Mouse (Mus musculus) kidney, adult 18-20 months (tissue): Measurements from ENCODE around the gene Agmat.

Source experiments
- DNase-seq: peaks from one replicate; pipeline ENCODE4 v3.0.0; 2021

The Agmat gene

GRCm38 (mm10) chr4:141746578-141747346, at the start of gene Agmat:
Gene Agmat (plus strand): TSS chr4:141746672.
- peak; percentile 36 for DNase-seq

DNA sequence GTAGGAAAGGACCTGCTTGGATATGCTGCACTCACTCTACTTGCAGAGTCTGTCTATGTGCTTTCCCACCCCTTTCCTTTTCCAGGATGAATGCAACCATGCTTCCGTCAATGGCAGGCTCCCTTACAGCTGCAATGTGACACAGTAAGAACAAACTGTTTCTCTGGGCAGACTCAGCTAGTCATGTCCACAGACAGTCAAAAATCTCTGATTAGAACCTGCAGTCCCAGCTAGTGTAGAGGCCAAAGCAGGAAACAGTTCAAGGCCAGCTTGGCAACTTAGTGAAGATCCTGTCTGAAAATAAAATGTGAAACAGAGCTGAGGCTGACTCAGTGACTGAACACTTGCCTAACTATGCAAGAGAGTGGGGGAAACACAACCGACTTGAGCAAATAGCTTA, 41.8 kb upstream of the Agmat start:
- no peak for DNase-seq

DNA sequence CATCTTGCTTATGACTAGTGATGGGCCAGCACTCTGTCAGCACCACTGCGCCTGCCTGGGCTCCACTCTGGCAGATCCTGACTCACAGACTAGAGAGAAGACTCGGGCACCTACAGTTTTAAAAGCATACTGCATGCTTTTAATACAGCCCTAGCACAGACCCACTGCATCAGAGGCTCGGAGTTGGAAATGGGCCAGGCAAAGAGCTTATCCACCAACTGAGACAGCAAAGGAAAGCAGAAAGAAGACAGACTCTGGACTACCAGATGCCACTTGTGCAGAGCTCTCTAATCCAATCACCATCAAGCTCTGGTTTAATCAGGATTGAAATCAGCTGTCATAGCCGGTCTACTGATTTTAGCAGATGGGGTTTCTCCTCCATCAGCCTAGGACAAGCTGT, 41.1 kb upstream of the Agmat start:
- DNase-seq: no peak

DNA sequence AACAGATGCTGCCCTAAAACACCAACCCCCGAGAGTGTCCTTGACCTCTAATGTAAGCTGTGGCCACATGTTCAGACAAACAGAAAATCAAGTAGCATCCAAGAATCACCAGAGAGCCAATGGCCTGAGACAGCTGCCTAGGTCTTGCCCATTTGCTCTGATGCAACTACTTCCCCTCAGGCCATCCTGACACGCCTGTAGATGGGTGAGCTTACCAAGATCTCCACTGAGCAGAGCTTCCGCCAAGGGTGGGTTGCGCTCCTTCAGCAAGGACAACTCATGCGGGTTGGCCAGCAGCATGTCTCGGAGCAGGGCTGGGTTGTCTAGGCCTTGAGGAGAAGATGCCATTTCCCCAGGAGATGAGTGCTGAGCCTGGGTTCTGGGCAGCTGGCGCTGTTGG, 38.5 kb upstream of the Agmat start:
- no peak for DNase-seq

DNA sequence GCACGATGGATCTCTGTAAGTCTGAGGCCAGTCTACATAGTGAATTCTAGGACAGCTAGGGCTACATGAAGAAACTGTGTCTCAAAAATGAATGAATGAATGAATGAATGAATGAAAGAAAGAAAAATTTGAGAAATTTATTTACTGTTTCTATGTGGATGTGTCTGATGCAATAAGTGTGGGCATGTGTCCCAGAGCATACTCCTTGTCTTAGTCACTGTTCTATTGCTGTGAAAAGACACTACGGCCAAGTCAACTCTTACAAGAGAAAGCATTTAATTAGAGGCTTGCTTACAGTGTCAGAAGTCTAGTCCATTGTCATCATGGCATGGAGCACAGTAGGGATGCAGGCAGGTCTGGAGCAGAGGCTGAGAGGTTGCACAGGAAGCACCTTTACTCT, 37.5 kb upstream of the Agmat start:
- no peak for DNase-seq

DNA sequence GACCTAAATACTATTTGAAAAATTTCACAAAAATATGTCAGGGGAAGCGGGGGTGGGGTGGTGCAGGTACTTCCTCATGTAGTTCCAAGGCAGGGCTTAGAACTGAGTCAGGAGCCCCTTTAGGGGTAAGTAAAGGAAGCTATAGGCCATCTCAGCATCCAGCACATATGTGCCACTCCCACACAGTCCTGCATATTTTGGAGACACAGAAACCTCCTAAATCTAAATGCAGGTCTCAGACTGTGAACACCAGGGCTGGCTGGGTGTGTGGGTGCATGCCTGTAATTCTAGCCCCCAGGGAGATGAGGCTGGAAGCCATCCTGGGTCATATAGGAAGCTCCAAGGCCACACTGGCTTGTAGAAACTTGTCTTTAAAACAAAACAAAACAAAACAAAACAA, 35.2 kb upstream of the Agmat start:
- no peak for DNase-seq

GRCm38 (mm10) chr4:141713598-141714142, 32.8 kb upstream of the Agmat start:
- DNase-seq: no peak

DNA sequence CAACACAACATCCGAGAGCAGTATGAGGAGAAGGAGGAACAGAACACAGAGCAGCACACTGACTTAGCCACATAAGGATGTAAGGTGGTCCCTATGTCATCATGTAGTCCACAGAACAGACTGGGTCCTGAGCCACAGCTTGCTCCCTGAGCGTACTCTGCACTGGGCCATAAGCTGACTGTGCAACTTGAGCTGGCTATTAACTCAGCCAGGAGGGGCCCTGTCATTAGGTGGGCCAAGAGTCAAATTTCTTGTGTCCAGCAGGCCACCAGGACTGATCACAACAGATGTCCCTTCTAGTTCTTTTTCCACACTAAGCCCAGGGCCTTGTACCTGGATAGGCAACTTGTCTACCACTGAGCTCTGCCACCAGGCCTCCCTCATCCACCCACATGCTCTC, 31.4 kb upstream of the Agmat start:
- DNase-seq: no peak

- DNase-seq: no peak
Observed at GRCm38 (mm10) chr4:141717633-141718032, 28.8 kb upstream of the Agmat start.

GRCm38 (mm10) chr4:141719304-141719703, 27.2 kb upstream of the Agmat start:
- DNase-seq: no peak

GRCm38 (mm10) chr4:141720761-141721523, 25.5 kb upstream of the Agmat start:
- no peak for DNase-seq

DNA sequence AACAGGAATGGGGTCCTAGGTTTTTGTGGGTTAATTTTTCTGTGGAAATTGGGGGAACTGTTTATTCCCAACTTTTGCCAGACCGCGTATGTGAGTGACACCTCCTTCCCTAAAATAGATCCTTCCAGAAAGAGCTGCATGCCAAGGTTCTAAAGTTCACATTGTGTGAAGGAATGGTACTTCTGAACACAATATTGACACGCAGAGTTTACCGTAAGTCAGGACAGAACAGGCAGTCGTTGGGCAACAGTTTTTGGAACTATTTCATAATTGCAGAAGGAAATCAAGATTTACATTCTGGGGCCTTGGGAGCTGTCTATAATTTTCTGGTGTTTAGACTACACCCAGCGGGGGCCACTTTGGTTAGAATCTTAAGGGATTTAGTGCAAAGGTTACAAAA, 24.5 kb upstream of the Agmat start:
- DNase-seq: no peak

DNA sequence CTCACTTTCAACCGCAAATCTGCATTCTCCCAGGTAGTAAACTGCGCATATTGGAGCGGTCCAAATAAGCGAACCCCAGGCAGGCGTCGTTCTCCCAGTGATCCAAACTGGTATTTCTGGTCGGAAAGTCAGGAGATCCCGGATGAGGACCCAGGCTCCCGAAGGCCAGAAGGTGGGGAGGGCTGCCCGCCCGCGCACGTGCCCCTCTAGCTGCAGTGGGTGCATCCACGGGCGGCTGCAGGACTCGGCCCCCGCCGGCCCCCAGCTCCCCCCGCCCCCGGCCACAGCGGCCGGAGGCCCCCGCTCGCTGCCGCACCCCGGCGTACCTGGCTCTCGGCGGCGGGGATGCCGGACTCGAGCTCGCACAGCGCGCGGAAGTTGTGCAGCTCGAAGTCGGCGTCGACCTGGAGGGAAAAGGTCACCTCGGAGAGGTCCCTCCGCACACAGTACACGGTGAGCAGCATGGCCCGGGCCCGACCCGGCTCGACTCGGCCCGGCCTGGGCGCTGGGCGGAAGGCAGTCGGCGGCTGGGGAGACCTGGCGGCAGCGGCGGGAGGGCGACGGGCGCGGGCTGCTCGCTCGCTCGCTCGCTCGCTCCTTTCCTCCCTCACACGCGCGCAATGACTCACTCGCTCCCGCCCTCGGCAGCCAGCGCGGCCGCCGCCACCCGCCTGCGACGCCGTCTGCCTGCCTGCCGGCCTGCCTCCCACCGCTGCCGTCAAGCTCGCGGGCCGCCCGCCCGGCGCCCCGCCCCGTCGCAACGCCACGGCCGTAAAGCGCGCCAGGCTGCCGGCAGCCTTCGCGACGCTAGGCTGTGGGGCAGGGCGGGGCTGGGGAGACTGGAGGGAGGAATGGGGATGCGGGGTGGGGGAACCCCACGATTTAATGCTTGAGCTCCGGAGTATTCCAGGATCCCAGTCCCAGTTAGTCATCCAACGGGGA, 23.5 kb upstream of the Agmat start, which contains the start of gene Ddi2:
Gene Ddi2, minus strand, starts transcription at position 689 of the 942 bp plus-strand sequence.
- DNase-seq: peak; percentile 92

DNA sequence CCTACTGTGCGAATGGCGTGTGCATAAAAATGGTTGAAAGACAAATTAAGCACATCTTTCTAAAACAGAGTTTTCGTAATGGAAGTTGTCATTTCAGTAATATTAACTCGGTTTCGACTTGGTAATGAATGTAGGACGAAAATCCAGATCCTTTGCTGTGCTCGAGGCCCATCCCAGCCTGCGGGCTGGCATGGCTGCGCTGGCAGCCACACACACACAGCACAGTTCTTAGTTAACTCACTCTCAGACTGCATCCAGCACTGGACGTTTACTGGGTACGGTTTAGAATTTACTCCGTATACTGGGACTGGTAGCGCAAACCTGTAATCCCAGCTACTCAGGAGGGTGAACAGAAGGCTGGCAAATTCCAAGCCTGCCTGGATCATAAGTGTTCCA, 22.8 kb upstream of the Agmat start:
- no peak for DNase-seq

GRCm38 (mm10) chr4:141724594-141724993, 21.9 kb upstream of the Agmat start:
- no peak for DNase-seq

DNA sequence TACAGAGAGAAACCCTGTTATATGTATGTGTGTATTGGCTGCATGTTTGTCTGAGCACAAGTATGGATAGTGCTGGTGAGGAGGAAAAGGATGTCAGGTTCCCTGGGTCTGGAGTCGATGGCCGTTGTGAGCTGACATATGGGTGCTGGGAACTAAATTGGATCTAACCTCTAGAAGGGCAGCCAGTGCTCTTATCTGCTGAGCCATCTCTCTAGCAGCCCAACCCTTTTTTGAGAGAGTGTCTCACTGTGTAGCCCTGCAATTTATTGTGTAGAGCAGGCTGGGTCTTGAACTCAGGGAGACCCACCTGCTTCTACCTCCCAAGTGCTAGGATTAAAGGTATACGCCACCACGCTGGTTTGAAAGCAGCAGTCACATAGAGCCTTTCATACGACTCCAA, 21.2 kb upstream of the Agmat start:
- DNase-seq: no peak

DNA sequence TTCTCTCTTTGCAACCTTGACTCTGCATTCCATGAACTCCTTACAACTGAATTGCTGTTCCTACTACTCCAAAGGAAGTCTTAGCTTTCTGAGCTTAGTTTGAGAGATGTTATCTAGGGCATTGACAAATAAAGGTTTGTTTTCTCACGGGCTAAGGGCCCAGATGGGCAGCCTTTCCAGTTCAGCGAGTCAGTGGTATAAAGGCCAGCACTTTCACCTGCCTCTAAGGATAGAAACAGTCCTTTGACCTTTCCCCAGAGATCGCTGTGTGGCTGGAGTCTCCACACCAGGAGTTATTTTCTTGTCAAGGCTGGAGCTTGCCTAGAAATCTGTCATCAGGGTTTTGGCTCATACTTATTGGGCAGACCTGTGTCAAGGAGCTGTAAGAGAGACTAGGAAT, 20.7 kb upstream of the Agmat start:
- peak; percentile 54 for DNase-seq

DNA sequence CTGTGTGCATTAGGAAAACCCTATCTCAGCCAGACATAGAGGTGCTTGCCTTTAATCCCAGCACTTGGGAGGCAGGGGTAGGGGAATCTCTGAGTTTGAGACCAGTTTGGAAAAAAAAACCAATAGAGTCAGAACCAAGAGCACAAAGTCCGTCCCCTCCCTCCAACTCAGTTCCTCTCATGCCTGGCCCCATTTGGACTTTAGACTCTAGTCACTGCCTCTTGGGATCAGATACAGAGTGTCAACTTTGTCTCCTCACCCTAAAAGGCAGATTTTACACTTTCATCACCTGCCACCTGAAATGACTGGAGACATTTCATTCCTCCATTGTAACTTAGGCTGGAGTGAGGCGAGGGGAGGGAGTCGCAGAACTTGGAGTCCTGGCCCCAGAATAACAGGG, 17.2 kb upstream of the Agmat start:
- DNase-seq: peak; percentile 59

GRCm38 (mm10) chr4:141730401-141730800, 16.1 kb upstream of the Agmat start:
- no peak for DNase-seq

DNA sequence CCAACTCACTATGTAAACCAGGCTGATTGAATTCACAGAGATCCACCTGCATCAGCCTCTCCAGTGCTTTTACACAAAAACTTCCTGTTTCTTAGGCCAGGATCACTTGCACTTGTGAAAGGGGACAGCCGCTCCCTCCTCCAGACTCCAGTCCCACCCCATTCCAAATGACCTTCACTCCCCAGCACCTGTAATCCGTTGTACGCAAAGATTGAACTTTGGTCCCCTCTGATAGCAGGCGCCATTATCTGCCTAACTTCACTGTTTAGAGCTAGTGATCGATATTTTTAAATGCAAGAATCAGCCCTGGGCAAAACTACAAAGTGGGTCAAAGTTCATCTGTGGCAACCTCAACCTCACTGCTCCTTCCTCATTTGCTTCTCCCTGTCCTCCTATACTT, 14.7 kb upstream of the Agmat start:
- DNase-seq: no peak

- peak; percentile 90 for DNase-seq
Observed at GRCm38 (mm10) chr4:141734446-141735205, 11.8 kb upstream of the Agmat start.

DNA sequence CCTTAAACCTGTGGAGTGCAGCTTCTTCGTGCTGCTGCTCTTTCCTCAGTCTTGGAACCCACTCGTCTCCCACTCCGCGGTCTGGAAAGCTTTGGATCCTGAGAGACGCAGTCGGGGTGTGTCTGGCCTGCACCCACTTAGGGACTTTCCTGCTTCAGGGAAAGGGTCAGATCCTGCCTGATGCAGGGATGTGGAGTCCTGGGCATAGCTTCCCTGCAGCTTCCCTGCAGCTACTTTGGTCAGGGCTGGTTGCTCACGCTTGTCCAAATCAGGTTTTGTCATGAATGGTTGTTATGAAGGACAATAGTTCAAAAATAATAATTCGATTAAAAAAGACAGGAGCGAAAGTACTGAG, 11.3 kb upstream of the Agmat start:
- no peak for DNase-seq
